10 mouse cellular contexts compared by ENCODE assay signal in the genomic region with DNA sequence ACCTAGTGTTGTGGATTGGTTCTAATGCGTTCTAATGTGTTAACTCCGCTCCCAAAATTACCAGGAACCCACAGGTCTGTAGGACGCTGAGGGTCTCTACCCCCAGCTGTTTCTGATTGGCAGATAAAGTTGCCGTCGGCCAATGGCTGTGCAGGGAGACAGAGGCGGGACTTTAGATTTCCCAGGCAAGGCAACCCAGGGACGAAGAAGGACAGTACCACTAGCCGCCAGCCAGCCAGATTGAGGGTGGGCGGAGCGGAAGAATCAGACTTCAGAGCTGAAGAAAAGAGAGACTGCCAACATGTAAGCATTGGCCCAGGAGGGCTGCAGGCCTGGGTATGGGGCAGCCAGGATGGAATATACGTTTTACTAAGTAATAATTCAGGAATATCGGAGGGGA. TPM values are rescaled to one million over a fixed set of nuclear protein-coding genes. Genes with fewer than 3 reads are reported as not detected.
A peak's percentile ranks its signal among the peaks of the same experiment; 100 is the strongest.
DNase-seq lines count a peak whose midpoint lies in the region; ATAC-seq lines count a peak whose summit lies in the region.
"Had no signal": no experiment of that assay in that cellular context is flagged by ENCODE, and none has a peak within 500 bp of the region (broad histone marks: within the 10 kb centered on the region; RNA-seq: fewer than 3 reads in every experiment).

No protein-coding gene starts in this region.

- H3K9ac ChIP-seq in lung, embryonic 15.5 days, result no peak overlapping the region
- H3K9ac ChIP-seq in hindbrain, embryonic 16.5 days (ENCODE audit: low read depth, low read length), result no peak overlapping the region

- no peaks in the 10 kb centered on the region for H3K36me3 ChIP-seq in lung, embryonic 15.5 days
- H3K36me3 ChIP-seq in hindbrain, embryonic 16.5 days (ENCODE audit: control insufficient read depth, insufficient read depth, low read length), result no peaks in the 10 kb centered on the region

- no peak overlapping the region for H3K4me3 ChIP-seq in lung, embryonic 15.5 days
- no peak overlapping the region for H3K4me3 ChIP-seq in hindbrain, embryonic 16.5 days (ENCODE audit: low read length)

- WGBS in lung, embryonic 15.5 days, result 28% methylated on average over 12 of the region's 12 CpGs
- WGBS in hindbrain, embryonic 16.5 days, result 27% methylated on average over 12 of the region's 12 CpGs

- no peaks in the 10 kb centered on the region for H3K9me3 ChIP-seq in lung, embryonic 15.5 days
- H3K9me3 ChIP-seq in hindbrain, embryonic 16.5 days (ENCODE audit: control insufficient read depth, low read length), result no peaks in the 10 kb centered on the region

- H3K4me1 ChIP-seq in lung, embryonic 15.5 days, result peaks cover 18% of the 10 kb centered on the region; the same call in 1 of the 2 replicates
- H3K4me1 ChIP-seq in hindbrain, embryonic 16.5 days (ENCODE audit: control insufficient read depth, insufficient read depth, low read depth, low read length), result no peaks in the 10 kb centered on the region; the same call in none of the 2 replicates

- peak; percentile 53; the same call in 1 of the 2 replicates for ATAC-seq in lung, embryonic 15.5 days (ENCODE audit: borderline replicate concordance, extremely low read depth, low FRiP score, low TSS enrichment)
- ATAC-seq in hindbrain, embryonic 16.5 days, result peak; percentile 50; the same call in 1 of the 2 replicates

- DNase-seq in adrenal gland, adult 2 months, result peak; percentile 34
- no peak for DNase-seq in adrenal gland, adult 8-10 months
- DNase-seq in lung, postnatal 14 days, result no peak
- peak; percentile 44 for DNase-seq in right cerebral cortex, postnatal 14 days
- DNase-seq in urinary bladder, postnatal 4 days (ENCODE audit: low spot score in 2 of 2), result no peak
- DNase-seq in cerebellum, adult 11-12 months, result no peak
- DNase-seq: kidney, adult 11 months; lung, adult 2 months had no signal

- no peak overlapping the region for H3K27ac ChIP-seq in lung, embryonic 15.5 days
- no peak overlapping the region for H3K27ac ChIP-seq in hindbrain, embryonic 16.5 days (ENCODE audit: low read depth, low read length)

- H3K4me2 ChIP-seq in lung, embryonic 15.5 days, result peak overlapping the region; percentile 23; the same call in 1 of the 2 replicates
- H3K4me2 ChIP-seq in hindbrain, embryonic 16.5 days (ENCODE audit: low read length), result no peak overlapping the region

- no peaks in the 10 kb centered on the region for H3K27me3 ChIP-seq in lung, embryonic 15.5 days
- H3K27me3 ChIP-seq in hindbrain, embryonic 16.5 days (replicated peaks; ENCODE audit: control insufficient read depth, insufficient read depth, low read length), result no peaks in the 10 kb centered on the region

RNA-seq across cellular contexts. Expression of gene Sema4d, which starts 14.6 kb away (rescaled TPM):
- total RNA-seq in adrenal gland, adult 2 months (2021), result 10 to 100 TPM; 14.6 to 15.1 TPM
- polyA plus RNA-seq in adrenal gland, adult 2 months (2012; rRNA removed), result 13.3 and 13.7 TPM in 2 replicates
- total RNA-seq in adrenal gland, adult 8-10 months (2022), result 10 to 100 TPM in 3 of 4 experiments, 1 to 10 TPM in 1; 8.9 to 23.2 (median 16.2) TPM
- polyA plus RNA-seq in lung, embryonic 15.5 days (2015; fragmentation: Nextera tagmentation; extraction: Ambion mirVana), result 9.7 and 10.0 TPM in 2 replicates
- polyA plus RNA-seq in hindbrain, embryonic 16.5 days (2015; fragmentation: Nextera tagmentation; extraction: Ambion mirVana), result 14.3 and 17.9 TPM in 2 replicates

RNA-seq across cellular contexts. Expression of gene Gadd45g, which starts 38.3 kb away (rescaled TPM):
- total RNA-seq in adrenal gland, adult 2 months (2021), result 10 to 100 TPM; 41.0 to 57.6 TPM
- 20.8 and 30.2 TPM in 2 replicates for polyA plus RNA-seq in adrenal gland, adult 2 months (2012; rRNA removed)
- total RNA-seq in adrenal gland, adult 8-10 months (2022), result 10 to 100 TPM; 13.3 to 61.3 (median 18.6) TPM
- polyA plus RNA-seq in lung, embryonic 15.5 days (2015; fragmentation: Nextera tagmentation; extraction: Ambion mirVana), result 50.3 and 50.9 TPM in 2 replicates
- 46.4 and 52.2 TPM in 2 replicates for polyA plus RNA-seq in hindbrain, embryonic 16.5 days (2015; fragmentation: Nextera tagmentation; extraction: Ambion mirVana)

Comparison
In these comparisons a context has a peak if more than half of its experiments do, and no peak if none do; other contexts are left out.
1. DNase-seq: peak in adrenal gland, adult 2 months (single experiment) and right cerebral cortex, postnatal 14 days (single experiment); none in adrenal gland, adult 8-10 months (single experiment), lung, postnatal 14 days (single experiment), urinary bladder, postnatal 4 days (0 of 2) and cerebellum, adult 11-12 months (single experiment).